Mouse (Mus musculus): ENCODE measurements at regions not wholly inside any gene's neighbourhood (a gene's known extent, or its start where the extent isn't known, plus 50 kb on each side); places are given as distances from the start of the nearest gene placed in this dataset.

GRCm38 (mm10) chr5:50182721-50183120 is 123.9 kb upstream of the Adgra3 start:
- TF ChIP-seq CTCF (conservative IDR thresholded peaks at IDR 0.05; ENCODE audit: insufficient read depth, insufficient read length, low read depth, low read length) (no peak), POLR2A (IDR thresholded peaks at IDR 0.05; ENCODE audit: low read depth, low read length) (no peak)

Data from kidney, adult 2 months (tissue).